Mouse (Mus musculus) retina, embryonic 14.5 days (tissue): ENCODE measurements at regions not wholly inside any gene's neighbourhood (a gene's known extent, or its start where the extent isn't known, plus 50 kb on each side); places are given as distances from the start of the nearest gene placed in this dataset.

Experiments used
- DNase-seq: peaks from one replicate; pipeline ENCODE4 v3.0.0-alpha.2; 2015; ENCODE audit warnings: low spot score

DNA sequence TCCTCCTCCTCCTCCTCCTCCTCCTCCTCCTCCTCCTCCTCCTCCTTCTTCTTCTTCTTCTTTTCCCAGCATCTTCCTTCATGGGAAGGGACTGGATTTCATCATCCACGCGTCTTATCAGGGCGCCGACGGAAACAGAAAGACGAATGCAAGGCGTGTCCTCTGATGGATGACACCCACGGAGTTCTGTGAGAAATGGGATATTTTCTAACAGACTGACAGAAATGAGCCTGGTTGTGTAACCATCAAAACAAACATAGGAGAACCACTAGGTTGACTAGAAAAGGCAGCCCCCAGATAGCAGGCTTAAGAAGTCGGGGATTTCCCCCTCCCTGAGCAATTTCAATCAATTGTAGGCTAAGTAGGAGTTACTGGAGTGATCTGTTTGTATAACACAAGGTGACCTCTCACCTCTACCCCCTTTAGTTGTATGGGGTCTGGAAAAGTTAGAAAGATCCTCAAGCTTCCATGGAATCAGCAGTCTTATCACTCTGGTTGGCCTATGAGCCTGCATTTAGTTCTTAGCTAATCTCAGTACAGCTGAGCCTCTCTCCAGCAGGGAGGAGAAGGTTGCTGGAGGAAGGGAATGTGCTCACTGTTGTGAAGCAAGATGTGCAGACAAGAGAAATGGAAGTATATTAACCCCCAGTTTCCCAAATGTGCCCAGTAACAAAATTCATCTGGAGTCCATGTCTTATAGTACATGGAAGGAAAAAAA, 260.0 kb upstream of the Lyplal1 start:
- no peak for DNase-seq

DNA sequence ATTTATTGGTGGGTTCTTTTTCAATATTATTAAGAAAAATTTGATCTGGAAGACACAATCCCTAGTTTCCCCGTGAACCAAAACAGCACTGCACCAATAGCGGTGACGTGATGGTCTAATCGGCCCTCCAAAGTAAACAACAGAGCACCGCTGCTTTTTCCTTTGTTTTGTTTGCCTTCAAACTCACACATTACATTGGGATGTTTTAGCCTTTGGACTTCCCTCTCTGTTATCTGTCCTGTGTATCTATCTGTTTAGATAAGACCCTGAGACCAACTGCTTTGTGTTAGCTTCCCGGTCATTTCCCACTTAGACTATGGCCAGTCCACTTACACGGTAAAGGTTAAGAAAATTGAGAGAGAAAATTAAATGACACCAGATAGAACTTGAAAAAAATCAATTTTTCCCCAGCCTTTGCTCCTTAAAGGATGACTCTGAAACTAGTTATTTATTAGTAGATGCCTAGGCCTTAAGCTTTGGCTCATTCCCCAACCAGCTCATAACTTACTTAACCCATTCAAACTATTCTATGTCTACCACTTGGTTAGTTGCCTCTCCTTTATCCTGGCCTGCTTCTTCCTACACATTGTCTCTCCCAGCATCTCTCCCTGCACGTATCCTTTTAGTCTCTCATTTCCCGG, 257.0 kb upstream of the Lyplal1 start:
- DNase-seq = no peak

DNA sequence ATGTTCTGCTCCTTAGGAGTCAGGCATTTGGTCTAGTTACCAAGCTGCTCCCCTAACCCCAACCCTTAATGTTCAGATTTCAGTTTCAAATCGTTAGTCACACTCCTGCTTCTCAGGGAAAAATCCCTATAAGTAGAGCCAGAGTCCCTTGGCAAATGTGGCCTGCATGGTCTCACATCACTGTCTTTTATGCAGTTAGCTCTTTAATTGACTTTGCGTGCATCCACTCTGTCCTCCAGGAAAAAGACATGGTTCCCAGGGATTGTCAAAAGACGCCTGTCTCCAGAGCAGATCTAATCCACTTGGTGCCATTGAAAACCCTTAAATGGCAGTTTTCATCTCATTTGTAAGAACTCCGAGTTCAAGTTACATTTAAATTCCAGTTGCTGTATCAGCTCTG, 256.3 kb upstream of the Lyplal1 start:
- no peak for DNase-seq

DNA sequence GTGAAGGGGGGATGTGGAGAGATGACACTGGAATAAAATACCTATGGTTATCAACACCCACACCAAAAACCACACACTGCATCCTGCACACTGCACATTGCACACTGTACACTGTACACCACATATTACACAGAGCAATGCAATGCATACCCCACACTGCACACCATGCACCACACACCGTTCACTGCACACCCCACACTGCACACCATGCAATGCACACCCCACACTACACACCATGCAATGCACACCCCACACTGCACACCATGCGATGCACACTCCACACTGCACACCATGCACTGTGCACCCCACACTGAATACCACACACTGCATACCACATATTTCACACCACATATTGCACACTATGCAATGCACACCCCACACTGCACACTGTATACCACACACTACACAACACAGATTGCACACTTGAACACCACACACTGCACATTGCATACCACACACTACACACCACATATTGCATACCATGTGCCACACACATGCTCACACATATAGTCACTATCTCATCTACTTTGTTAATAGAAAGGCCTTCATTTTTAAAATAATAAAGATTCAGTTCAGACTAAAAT, 255.8 kb upstream of the Lyplal1 start:
- no peak for DNase-seq

DNA sequence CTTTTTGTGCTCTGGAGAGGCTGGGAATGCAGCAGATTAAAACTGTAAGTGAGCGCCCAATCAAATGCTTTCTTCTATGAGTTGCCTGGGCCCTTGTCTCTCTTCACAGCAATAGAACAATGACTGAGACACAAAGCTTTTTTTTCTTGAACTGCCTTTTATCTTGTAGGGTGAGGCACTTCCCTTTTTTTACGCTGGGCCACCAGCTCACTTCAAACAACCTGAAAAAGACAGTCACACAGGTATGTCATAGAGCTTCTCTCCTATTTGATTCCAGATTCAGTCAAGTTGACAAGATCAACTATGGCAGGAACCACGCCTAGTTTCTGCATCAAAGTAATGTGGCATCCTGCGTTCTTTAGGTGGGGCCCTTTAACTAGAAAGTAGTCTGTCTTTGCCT, 246.2 kb upstream of the Lyplal1 start:
- DNase-seq = no peak

DNA sequence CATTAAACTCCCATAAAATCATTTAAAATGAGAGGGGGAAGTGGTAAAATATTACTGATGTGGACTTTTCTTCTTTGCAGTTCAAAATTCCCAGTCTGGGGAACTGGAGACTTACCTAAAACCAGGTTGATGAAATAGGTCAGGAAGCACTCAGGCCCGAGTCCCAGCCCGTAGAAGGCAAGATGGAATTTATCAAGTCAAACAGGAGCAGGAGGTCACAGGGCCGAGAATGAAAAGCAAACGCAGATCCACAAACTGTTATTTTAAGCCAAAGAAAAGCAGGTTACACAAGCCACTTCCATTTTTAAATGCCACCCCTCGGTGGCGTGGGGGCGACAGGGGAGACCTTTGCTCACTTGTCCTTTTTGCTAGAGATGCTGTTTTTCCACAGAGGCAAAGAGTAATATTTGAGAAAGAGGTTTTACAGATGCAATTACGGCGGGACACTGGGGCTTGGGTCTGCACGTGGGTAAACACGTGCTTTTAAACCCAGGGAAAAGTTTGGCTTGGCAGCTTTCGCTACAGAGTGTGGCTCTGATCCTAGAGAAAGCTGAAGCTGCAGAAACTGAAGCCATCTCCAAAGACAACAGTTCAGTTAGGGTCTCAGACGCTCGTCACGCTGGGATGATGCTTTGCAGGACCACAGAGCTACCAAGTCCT, 241.0 kb upstream of the Lyplal1 start:
- DNase-seq = no peak

DNA sequence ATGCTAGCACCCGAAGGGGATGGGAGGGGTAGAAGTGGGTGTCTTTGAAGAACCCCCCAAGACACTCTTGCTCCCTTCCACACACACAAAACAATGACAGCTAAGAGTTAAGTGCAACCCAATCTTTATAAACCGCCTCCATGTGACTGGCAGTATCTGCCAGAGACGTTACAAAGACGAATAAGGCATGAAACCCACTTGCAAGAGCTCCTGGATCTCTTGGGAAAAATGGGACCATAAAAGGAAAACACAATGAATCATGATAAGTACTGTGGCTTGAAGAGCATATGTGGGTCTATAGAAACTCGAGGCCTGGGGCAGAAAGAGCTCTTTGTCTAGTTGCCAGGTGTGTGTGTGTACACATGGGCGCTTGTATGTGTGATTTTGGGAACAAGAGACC, 237.6 kb upstream of the Lyplal1 start:
- DNase-seq = no peak

DNA sequence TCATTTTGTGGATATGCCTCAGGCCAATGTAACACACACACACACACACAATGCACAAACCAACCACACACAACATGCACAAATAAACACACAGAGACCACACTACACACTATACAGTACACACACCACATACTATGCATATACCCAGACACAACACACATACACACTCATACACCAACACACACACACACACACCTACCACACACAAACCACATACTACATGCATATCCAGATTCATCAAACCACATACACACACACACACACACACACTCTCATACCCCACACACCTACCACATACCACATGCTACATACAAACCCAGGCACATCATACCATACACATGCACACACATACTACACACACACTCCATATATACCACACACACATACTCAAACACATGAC, 237.0 kb upstream of the Lyplal1 start:
- DNase-seq = no peak

DNA sequence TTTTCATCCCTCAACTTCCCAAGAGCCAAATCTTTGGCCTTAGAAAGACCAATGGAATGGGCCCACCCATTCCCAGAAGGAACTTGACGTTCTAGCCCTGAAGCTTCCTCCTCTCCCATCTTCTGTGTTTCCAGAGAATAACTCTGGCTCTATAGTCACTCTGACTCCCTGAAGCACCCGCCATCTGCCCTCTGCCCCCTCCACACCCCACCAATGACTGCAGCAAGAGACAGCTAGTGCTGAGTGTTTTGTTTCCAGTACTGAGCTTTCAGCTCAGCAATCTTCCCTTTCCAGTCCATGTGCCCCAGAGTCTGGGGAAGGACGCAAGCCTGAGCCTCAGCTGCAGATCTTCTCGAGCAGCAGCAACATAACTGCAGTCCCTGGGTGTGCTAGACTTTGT, 233.3 kb upstream of the Lyplal1 start:
- no peak for DNase-seq

DNA sequence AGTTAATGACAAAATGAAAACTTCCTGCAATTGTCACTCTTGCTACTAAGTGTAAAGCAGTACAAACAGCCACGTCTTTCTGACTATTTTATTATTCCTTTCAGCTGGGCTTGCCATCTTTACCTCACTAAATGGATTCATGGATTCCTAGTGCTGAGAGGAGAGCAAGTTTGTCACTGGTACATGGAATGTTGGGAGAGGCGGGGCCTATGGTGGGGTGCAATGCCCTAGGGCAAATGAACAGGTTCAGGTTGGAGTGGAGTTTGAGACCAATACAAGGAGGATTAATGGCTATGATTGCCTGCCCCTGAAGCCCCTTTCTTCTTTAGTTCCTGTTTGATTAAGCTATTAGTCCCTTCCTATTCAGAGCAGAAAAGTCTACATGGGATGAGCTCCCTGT, 232.9 kb upstream of the Lyplal1 start:
- no peak for DNase-seq

DNA sequence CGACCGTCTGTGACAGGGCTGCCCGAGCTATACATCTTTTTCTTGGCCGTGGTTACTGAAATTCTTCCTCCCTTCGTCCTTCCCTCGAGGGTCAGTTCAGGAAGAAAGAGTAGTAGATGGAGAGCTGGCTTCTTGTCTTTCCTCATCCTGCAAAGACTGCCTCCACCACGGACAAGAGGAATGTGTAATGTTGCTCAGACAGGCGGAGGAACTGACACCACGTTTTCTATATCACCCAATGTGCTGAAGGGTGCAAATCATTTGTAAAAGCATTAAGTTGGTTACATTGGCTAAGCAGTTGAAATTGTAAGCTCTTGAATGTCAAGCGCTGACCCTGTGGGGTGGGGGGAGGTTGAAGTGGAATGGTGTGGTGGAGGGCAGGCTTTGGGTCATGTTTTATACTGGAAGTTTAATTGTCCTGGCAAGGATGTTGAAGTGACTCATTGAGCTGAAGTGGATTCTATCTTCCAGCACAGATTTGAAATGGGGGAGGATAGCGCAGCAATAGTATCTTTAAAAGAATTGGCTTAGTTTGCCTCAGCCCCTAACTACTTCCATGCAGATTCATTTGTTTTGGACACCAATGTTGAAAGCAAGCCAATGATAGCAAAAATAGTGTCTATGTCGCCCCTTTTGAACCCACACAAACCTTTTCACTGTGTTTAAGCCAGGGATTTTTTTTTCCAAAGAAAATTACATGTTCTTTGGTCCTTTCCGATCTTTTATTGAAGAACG, 230.5 kb upstream of the Lyplal1 start:
- DNase-seq = no peak

DNA sequence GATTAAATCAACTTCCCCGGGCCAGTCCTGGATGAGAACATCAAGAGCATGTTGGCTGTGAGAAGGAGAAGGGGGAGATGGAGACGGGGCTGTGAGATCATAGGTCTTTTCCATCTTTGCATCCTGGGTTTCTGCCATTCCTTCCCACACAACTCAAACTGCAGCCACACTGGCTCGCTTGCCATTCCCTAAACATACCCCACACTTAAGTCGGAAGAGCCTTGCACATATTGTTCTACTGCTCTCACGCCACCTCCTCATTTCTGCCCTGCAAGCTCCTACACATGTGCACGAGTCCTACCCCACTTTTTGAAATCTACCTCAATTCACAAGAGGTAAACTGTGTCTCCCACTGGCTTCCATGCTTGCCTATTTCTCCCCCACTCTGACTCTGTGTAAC, 228.3 kb upstream of the Lyplal1 start:
- DNase-seq = no peak

DNA sequence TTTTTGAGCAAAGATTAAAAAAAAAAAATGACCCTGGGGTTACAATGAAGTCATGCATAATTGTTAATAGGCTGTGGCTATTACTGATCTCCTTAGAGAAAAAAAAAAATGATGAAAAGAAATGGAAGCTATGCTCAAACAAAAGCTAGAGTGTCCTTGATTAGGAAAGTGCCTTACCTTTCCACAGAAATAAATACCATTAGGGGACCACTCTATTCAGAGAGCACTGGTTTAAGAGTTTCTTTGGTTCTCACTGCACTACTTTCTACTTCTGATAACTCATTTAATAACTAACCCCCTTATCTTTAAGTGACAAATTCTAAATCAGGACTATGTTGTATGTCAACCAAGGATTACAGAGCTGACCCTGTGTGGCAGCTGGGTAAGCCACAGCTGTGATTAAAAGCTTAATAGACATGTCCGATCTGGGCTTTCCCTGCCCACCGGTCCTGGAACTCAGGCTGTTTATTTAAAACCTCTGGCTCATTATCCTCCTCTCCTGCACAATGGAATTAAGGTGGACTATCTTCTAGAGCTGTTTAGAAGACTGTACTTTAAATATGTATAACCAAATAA, 225.9 kb upstream of the Lyplal1 start:
- no peak for DNase-seq

DNA sequence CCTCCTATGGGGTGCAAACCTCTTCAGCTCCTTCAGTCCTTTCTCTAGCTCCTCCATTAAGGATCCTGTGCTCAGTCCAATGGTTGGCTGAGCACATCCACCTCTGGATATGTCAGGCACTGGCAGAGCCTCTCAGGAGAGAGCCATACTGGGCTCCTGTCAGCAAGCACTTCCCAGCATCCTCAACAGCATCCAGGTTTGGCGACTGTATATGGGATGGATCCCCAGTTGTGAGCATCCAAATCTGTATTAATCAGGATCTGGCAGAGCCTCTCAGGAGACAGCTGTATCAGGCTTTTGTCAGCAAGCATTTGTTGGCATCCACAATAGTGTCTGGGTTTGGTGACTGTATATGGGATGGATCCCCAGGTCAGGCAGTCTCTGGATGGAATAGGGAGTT, 225.3 kb upstream of the Lyplal1 start:
- DNase-seq = no peak

DNA sequence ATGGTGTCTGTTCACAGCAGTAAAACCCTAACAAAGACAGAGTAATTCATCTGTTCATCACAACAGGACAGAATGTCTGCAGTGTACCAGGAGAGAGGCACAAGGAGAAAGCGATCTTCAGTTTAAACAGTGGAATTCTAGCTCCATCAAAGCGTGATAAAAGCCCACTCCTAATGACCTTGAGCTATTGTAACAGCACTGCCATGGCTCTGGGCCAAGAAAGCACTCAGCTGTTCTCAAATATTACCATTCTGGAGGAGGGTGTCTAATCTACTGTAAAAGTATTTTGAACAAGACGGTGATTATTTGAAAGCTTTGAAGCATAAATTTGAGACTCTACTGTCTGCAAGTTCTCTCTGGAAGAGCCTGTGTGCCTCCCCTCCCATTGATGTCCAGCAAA, 224.8 kb upstream of the Lyplal1 start:
- DNase-seq = peak; percentile 72

DNA sequence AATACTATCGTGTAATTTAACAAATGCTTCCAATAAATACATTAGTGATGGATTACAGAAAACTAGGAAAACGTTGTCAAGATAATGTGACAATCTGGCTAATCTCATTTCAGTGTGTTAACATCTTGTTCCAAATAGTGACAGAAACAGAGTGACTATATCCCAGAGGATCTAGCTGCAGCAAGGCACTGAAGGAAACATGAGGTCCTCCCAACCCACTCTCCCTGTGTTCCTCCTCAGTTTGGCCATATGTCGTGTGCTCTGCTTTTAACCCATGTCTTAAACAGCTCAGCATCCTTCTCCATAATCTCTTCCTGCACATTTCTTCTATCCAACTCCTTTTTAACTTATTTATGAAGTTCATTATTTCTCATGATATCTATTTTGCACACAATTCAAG, 223.6 kb upstream of the Lyplal1 start:
- DNase-seq = no peak

DNA sequence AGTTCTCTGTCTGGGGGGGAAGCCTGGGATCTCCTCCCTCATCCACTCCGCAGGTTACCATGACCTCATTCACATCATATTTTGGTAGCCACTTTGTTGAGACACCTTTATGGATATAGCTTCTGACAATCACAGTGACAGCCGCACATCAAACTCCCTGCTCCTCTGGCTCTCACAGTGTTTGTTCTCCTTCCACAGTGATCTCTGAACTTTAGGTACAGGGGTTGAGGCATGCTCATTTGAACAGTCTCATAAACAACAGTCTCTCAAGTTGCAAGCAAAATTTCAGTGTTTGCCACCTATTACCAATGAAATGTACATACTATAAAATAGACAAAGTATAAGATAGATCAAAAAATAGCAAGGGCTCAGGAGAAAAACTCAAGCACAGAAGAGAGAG, 200.2 kb upstream of the Lyplal1 start:
- DNase-seq = no peak

DNA sequence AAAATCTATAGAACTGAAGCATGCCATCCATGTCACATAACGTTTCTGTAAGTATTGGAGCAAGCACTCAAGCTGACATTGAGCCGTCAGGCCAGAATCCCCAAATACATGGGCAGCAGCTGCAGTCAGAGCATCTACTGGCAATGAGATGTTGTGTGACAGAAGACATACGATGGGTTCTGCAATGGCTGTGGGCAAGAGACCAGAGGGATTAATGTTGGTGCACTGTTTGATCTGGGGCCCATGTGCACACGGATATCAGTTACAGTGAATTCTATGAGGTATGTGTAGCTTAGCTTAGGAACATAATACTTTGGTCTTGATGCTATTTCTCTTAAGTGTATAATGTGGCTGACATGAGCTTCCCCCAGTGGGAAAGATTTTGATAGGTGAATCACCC, 197.1 kb upstream of the Lyplal1 start:
- DNase-seq = no peak

DNA sequence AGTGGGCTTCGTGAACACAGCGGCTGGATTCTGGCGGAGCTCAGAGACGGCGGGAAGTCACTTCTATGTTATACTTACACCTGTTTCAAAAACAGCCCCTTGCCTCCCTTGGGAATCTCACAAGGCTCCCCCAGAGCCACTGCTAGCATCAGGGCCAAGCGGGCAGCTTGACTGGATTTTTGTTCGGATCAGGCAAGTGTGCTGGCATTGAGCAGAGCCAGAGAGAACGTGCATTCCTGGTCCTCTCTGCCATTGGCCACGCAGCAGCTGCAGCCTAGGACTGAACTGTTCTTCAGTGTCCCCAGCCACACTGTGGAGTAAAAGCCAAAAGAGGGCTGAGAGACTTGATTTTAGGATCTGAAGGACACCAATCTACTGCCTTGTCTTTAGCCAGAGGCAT, 195.6 kb upstream of the Lyplal1 start:
- DNase-seq = no peak

DNA sequence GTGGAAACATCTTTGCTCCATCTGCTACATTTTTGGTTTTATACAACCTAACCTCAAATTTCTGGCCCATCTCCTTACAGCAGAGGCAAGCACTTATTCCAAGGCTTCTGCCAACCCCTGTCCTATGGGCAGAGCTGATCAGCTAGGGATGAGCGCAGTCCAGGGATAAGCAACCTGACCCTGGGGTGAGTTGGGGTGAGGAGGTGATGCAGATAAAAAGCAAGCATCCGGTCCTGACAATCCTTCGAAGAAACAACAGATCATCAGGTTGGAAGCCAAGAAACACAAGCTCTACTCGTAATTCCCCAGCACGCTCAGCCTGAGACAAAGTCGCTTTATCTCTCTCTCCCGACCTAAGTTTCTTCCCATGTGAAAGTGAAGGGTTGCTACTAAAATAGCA, 194.9 kb upstream of the Lyplal1 start:
- no peak for DNase-seq

DNA sequence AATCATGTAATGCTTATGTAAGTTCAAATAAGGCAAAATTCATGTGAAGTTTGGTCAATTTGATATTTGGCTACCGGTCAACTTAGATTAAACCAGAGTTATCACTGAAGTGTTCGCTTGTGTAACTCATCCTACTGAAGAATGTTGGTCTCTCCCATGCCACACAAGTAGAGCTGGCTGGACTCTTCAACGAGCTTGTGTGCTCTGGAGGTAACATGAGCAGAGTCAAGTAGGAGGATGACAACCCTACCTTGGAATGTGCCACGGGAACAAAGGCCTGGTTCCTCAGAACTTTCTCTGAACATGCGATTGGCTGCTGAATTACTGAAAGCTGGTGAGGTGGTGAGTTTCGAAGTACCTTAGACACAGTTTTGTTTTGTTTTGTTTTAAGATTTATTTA, 190.5 kb upstream of the Lyplal1 start:
- no peak for DNase-seq

DNA sequence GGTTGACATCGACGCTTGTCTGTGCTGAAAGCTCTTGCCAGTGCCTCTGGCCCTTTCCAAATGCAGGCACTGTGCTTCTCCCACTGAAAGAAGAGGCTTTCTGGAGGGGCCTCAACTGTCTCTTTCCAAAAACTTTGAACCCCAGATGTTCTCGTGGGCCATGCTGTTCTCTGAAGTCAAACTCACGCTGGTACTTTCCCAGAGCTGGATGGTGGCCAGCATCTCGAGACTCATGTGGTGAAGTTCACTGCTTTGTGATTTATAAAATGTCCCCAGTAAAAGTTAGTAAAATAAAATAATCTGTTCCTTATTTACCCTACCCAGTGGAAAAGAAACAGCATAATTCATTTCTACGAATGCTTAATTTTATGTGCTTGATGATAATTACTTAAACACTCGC, 180.4 kb upstream of the Lyplal1 start:
- DNase-seq = no peak
